Mouse (Mus musculus) lung, postnatal 4 days (tissue): ENCODE data around the gene Ppp3r1.

Source experiments
- DNase-seq, 2 experiments: peaks; one replicate each; pipeline ENCODE4 v3.0.0; 2021

Gene Ppp3r1

DNA sequence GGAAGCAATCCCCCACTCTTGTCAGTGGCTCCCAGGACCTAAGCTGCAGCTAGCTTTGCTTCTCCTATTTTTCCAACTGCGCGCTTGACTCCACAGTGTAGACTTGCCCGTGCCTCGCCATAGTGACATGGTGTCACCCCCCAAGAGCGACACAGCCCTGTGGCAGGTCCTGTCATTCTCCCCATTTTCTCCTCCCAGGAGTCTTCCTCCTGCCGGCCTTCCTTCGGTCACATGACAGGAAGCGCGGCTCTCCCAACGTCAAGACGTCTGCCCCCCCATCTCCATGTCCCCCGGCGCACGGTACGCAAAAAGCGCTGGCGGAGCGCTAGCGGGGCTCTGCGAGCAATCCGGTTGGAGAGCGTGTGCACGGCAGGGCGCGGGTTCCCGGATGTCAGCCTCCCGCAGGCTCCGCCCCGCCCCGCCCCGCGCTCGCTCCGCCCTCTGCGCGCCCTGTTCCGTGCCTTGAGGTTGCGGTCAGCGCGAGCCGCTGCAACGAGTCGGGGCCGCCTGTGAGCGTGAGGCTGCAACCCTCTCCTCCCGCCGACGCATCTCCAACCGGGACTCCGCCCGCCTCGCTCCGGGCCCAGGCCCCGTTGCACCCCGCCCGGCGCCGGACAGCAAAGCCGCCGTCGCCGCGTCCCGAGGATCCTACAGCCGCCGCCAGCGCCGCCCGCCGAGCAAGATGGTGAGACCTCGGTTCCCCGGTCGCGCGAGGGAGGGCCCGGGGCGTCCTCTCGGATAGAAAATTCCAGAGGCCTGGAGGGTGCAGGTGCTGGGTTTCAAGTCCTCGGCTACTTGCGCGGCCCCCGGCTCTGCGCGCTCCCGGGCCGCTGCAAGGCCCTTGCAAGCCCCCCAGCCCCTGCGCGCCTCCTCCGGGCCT lies at the start of gene Ppp3r1:
Gene Ppp3r1 (plus strand): TSS at position 406 of the 880 bp plus-strand sequence.
- peak; percentile 98 to 99 for DNase-seq

- no peak for DNase-seq
Measured at GRCm38 (mm10) chr11:17112419-17113090, 46.5 kb upstream of the Ppp3r1 start.

- DNase-seq: no peak
Measured at GRCm38 (mm10) chr11:17126418-17126817, 32.6 kb upstream of the Ppp3r1 start.

DNA sequence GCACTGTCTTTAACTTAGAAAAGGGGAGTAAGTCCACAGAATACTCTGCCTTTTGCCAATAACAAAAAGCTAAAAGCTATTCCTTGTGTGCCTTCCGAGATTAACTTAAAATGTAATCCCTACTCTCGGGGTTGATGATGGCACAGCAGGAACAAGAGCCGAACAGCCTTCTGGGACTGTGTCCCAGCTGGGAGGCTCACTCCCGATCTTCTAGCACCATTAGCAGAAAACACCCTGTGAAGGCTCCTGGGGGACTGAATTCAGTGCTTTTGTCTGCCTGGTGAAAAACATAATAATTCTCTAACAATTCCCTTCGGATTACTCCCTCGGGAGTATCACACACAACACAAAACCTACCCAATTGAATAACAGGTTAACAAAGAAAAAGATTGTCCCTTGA lies 23.4 kb upstream of the Ppp3r1 start:
- no peak for DNase-seq

- DNase-seq: no peak
Measured at GRCm38 (mm10) chr11:17138306-17139033, 20.6 kb upstream of the Ppp3r1 start.

DNA sequence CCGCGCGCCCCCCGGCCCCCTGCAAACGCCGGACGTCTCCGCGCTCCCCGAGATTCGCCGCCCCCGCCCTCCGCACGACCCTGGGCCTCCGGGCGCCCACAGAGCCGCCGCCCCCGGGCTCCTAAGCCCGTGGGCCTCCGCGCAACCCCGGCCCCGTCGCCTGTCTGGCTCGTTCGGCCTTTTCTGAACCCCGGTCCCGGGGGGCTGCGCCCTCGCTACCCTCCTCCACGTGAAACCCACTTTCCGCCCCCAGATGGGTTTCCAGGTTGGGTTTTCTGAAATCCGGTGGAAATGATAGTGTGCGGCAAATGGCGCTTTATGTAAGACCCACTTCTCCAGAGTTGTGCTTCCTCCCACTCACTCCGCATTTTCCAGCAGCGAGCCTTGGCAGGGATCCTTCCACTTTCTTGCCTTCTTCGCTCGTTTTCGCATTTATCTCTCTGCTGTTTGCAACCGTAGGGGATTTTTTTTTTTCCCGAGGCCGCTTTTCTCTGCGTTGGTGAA lies 727 bp downstream of the Ppp3r1 start:
- peak; percentile 47 to 57 for DNase-seq

DNA sequence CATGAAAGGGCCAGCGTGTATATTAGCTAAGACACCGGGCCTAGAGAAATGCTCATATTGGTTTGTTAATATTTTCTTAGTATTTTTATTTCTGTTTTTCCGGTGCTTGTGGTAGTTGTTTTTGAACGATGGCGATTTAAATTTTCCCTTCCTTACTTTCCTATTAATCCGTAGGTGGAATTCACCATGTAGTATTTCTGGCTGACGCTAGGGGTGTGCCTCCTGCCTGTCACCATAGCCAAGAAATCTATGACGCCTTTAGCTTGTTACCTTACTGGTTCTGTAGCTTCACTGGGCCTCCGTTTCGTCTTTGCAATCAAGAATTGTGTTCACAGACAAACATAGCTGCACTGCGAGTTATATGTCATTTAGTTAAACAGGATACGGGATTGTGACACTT lies 1.2 kb downstream of the Ppp3r1 start:
- DNase-seq: peak; percentile 53 to 71

GRCm38 (mm10) chr11:17163956-17164355 lies 4.9 kb downstream of the Ppp3r1 start:
- DNase-seq: no peak

- no peak for DNase-seq
Measured at GRCm38 (mm10) chr11:17166627-17167026, 7.6 kb downstream of the Ppp3r1 start.

GRCm38 (mm10) chr11:17169262-17169661 lies 10.2 kb downstream of the Ppp3r1 start:
- DNase-seq: no peak

DNA sequence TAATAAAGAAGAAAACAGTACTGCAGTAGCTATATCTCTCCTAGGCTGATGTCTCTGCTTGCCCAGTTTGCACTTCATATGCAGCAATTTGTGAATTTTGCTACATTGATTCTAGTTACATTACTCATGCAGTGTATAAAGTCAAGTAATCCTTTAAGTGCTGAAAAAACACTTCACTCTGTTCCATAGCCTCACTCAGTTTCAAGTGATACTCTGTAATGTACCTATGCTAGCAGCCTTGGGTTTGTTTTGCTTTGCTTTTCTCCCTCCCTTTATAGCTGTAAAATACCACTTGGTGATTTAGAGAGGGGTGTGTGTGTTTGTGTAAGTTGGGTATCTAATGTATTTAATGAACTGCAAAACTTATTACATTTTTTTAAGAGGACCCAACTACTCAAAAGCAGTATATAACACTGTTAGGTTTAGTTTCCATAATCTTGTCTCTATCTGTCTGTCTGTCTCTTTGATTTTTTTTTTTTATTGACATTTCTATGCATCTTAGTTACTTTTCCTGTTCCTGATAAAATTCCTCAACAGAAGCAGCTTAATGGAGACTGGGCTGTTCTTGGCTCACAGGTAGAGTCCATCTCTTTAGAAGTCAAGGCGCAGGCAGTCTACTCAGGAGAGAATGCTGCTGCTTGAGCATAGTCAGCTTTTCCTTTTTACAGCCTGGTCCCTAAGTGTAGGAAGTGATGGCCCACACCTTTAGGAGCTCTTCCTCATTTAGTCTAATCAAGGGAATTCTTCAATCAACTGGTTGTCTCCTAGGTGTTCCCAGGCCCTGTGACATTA lies 12.1 kb downstream of the Ppp3r1 start:
- no peak for DNase-seq

DNA sequence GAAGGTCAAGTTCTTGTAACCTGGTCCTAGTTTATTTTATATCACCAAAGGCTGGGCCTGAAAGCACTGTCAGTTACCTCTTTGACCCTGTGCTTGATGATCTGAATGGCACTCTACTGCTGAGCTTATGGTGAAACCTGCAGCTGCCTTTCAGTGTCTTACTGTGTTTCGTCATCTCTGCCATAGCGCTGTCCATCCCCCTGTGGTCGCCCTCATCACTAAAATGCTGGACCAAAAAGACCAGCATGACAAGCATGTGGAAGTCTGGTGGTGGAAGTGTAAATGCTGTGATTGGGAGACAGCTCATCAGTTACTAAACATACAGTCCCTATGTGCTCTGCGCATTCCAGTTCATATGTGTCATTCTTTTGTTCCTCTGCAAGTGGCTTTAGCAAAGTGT lies 13.2 kb downstream of the Ppp3r1 start:
- DNase-seq: no peak

DNA sequence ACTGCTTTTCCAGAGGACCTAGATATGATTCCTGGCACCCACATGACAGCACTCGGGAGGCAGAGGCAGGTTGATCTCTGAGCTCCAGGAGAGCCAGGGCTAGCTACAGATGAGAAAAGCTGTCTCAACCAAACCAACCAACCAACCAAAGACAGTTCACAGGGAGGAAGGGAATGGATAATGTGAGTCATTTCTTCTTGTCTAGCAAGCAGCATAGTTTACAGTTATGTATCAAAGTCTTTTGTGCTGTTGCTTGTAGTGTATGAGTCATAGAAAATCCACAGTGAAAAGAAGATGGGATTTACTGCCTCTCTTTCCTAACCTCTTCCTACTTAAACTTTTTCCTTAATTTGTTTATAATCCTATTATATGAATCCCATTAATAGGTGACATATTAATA lies 17.6 kb downstream of the Ppp3r1 start:
- no peak for DNase-seq

- no peak for DNase-seq
Measured at GRCm38 (mm10) chr11:17180753-17181152, 21.7 kb downstream of the Ppp3r1 start.

GRCm38 (mm10) chr11:17181807-17182206 lies 22.7 kb downstream of the Ppp3r1 start, which contains the start of gene Wdr92:
Wdr92 (plus strand) TSS chr11:17182107.
- no peak for DNase-seq

DNA sequence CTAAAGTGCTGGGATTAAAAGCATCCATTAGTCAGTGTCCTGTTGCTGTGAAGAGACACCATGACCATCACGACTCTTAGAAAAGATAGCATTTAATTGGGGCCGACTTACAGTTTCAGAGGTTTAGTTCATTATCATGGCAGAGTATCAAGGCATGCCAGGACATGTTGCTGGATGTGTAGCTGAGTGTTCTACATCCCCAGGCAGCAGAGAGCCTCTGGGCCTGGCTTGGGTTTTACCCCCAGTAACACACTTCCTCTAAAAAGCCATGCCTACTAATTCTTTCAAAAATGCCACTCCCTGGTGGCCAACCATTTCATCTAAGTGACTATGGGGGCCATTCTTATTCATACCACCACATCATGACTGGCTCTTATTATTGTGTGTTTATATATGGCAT lies 24.1 kb downstream of the Ppp3r1 start:
- DNase-seq: no peak

DNA sequence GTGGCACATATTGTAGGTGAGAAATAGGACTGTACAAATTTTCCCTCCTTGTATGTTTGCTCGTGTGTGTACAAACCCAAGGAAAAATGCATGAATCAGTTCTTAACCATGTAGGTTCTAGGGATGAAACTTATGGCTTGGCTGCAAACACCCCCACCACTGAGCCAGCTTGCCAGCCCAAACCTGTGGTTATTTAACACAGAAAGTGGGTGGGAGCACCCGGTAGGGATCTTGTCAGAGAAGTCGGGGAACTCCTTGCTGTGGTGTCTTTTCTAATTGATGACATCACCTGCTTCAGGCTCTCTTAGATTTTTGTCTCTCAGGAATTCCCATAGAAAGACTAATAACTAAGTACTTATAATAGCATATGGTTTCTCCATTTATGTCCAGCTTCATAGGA lies 28.6 kb downstream of the Ppp3r1 start:
- DNase-seq: no peak

GRCm38 (mm10) chr11:17188786-17189185 lies 29.7 kb downstream of the Ppp3r1 start:
- no peak for DNase-seq

GRCm38 (mm10) chr11:17192151-17192844 lies 33.2 kb downstream of the Ppp3r1 start:
- DNase-seq: no peak

DNA sequence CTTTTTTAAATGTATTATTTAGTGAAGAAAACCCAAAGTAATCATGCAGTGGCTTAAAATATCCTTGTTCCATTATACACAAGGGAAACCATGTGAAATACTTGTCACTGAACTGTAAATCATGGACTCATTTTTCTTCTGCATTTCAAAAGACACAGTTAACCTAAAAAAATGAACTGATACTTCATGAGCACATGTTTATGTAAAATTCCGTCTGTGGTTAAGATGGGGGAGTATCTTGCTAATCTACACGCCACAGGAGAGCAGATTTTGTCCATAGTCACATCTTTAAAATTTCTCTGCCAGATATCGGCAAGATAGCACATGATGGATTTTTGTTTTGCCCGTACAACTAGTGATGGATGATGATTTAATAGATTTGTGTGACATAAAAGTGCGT lies 40.1 kb downstream of the Ppp3r1 start:
- DNase-seq: no peak

DNA sequence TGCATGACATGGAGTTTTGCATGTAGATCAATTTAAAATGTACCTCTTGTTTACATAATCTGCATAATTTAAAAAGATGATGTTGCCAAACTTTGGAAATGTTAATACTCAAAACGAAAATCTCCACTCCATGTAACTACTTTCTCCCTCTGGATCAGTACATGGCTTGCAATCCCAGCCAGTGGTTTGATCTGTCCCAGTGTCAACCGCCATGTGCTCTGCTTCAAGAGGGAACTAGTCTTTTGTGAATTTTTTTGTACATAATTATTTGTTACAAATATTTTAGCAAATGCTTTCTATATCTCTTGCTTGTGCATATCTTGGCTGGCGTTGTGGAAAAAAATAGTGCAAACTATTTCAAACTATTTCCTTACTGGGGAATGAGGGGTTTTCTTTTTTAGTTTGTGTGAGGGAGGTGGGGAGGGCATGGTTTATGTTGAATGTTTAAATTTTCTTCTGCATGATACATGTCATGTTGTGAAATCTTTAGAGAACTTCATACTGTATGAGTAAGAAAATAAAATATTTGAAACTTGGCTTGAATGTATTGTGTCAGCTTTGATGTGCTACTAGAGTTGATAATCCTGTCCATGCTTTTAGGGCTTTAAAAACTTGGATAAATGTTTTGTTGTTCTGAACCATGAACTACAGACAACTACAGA lies 40.9 kb downstream of the Ppp3r1 start:
- peak in 1 of 2 experiments; percentile 52 for DNase-seq
